Mouse (Mus musculus) heart, postnatal 0 days (tissue): ENCODE results near the gene Nfkb1.

Experiments used
- CTCF ChIP-seq: IDR thresholded peaks from 2 replicates; pipeline ENCODE4 v1.5.1; 2016; ENCODE audit warnings: antibody characterized with exemption, control low read depth, low read depth
- EP300 ChIP-seq: IDR thresholded peaks from 2 replicates; pipeline ENCODE4 v1.6.1; 2016; ENCODE audit warnings: antibody characterized with exemption, low read depth

DNA sequence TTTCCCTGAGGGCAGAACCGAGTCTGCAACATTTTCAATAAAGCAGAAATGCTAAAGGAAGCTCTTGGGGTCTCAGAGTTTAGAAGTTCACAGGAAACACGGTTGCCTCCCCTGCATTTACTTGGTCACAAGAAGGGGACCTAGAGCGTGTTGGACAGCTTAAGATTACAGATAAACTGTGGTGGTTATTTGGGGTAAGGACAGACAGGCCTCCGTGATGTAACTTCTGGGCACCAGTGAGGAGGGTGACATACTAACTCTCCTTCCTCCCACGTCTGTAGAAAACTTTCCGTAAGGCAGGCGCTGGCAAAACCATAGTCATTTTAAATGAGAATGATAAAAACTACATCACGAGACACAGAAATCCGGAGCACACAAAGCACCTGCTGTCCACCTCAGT lies 29.6 kb downstream of the Nfkb1 start:
- TF ChIP-seq CTCF (no peak), EP300 (no peak)
